Mouse (Mus musculus): ENCODE measurements around the gene Sap18. TPM values are rescaled to one million over a fixed set of nuclear protein-coding genes. Genes with fewer than 3 reads are reported as not detected.

The Sap18 gene
- total and polyA plus RNA-seq, 2 experiments from 2014 or later: 36.4 to 40.4 TPM

- DNase-seq (ENCODE audit: low spot score) (no peak), ATAC-seq (no peak)
- Histone ChIP-seq H3K9me3 (ENCODE audit: low read length) (no peaks in the 10 kb centered on the region), H3K4me3 (ENCODE audit: low read length) (no peak overlapping the region), H3K4me2 (ENCODE audit: low read depth, low read length) (no peak overlapping the region), H3K9ac (replicated peaks; ENCODE audit: low read length) (no peak overlapping the region), H3K27ac (no peak overlapping the region), H3K36me3 (ENCODE audit: insufficient read depth, low read length) (no peaks in the 10 kb centered on the region), H3K27me3 (ENCODE audit: insufficient read depth, low read length) (no peaks in the 10 kb centered on the region), H3K4me1 (ENCODE audit: insufficient read depth, low read length) (no peaks in the 10 kb centered on the region)
- WGBS: 92% methylated on average over 9 of the region's 9 CpGs
- TF ChIP-seq CTCF (IDR thresholded peaks at IDR 0.05; ENCODE audit: low read depth): no peak
These were observed 8.2 kb upstream of the Sap18 start for GRCm38 (mm10) chr14:57789759-57790158.

DNA sequence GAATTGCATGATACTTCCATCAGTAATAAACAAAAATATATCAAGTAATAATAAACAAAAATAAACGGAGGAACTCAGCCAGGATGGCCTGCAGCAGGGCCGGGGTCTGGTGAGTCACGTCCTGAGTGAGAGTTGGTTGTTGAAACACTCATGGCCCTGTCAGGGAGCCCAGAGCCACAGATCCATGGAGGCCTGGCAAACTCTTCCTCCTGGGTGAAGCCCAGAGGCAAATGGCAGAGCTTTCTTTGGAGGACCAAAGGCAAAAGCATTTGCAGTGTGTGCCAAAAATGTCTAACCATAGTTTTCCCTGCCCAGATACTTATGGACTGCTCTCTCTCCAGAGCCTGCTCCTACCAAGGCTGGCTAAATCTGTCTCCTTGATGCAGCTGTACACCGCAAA lies 6.8 kb upstream of the Sap18 start:
- Histone ChIP-seq H3K9me3 (ENCODE audit: low read length) (no peaks in the 10 kb centered on the region), H3K4me3 (ENCODE audit: low read length) (no peak overlapping the region), H3K4me2 (ENCODE audit: low read depth, low read length) (no peak overlapping the region), H3K27ac (no peak overlapping the region), H3K9ac (replicated peaks; ENCODE audit: low read length) (no peak overlapping the region), H3K4me1 (ENCODE audit: insufficient read depth, low read length) (no peaks in the 10 kb centered on the region), H3K36me3 (ENCODE audit: insufficient read depth, low read length) (no peaks in the 10 kb centered on the region), H3K27me3 (ENCODE audit: insufficient read depth, low read length) (no peaks in the 10 kb centered on the region)
- 88% methylated on average over 4 of the region's 4 CpGs for WGBS
- TF ChIP-seq CTCF (IDR thresholded peaks at IDR 0.05; ENCODE audit: low read depth): no peak
- no peak for ATAC-seq
- no peak for DNase-seq (ENCODE audit: low spot score)

GRCm38 (mm10) chr14:57797551-57797950 lies 429 bp upstream of the Sap18 start:
- H3K4me3 ChIP-seq (ENCODE audit: low read length): peak overlapping the region; percentile 71

DNA sequence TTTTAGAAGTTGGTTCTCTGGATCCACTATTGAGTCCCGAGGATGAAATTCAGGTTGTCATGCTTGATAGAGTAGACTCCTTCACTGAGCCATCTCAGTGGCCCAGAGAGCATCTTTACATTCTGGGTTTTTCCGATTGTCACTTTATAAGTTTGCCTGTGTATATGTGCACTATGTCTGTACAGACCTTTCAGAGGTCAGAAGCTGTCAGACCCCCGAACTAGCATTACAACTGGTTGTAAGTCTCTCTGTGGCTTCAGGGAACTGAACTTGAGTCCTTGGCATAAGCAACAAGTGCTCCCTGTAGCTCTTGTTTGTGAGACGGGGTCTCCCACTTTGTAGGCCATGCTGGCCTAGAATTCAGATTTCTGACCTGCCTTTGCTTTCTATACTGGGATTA lies 5.8 kb downstream of the Sap18 start:
- Histone ChIP-seq H3K4me1 (ENCODE audit: insufficient read depth, low read length) (peaks cover 6% of the 10 kb centered on the region; the same call in 1 of the 2 replicates), H3K27ac (no peak overlapping the region), H3K9me3 (ENCODE audit: low read length) (no peaks in the 10 kb centered on the region), H3K4me2 (ENCODE audit: low read depth, low read length) (no peak overlapping the region), H3K36me3 (ENCODE audit: insufficient read depth, low read length) (peaks cover 32% of the 10 kb centered on the region; the same call in 1 of the 2 replicates), H3K9ac (replicated peaks; ENCODE audit: low read length) (no peak overlapping the region), H3K27me3 (ENCODE audit: insufficient read depth, low read length) (no peaks in the 10 kb centered on the region), H3K4me3 (ENCODE audit: low read length) (no peak overlapping the region)
- no peak for TF ChIP-seq CTCF (IDR thresholded peaks at IDR 0.05; ENCODE audit: low read depth)
- WGBS: 88% methylated on average over 4 of the region's 4 CpGs
- DNase-seq (ENCODE audit: low spot score): no peak
- no peak for ATAC-seq

More at GRCm38 (mm10) chr14:57797551-57797950, 429 bp upstream of the Sap18 start:
- 15% methylated on average over 7 of the region's 7 CpGs for WGBS
- ATAC-seq (peak; percentile 71), DNase-seq (ENCODE audit: low spot score) (no peak)
- no peaks in the 10 kb centered on the region for H3K27me3 ChIP-seq (ENCODE audit: insufficient read depth, low read length)
- H3K36me3 ChIP-seq (ENCODE audit: insufficient read depth, low read length): peaks cover 8% of the 10 kb centered on the region; the same call in 1 of the 2 replicates
- peak overlapping the region; percentile 73; the same call in 1 of the 2 replicates for H3K27ac ChIP-seq
- peak overlapping the region; percentile 72 for H3K9ac ChIP-seq (replicated peaks; ENCODE audit: low read length)
- H3K9me3 ChIP-seq (ENCODE audit: low read length): no peaks in the 10 kb centered on the region
- peak overlapping the region; percentile 67 for H3K4me2 ChIP-seq (ENCODE audit: low read depth, low read length)
- H3K4me1 ChIP-seq (ENCODE audit: insufficient read depth, low read length): peaks cover 6% of the 10 kb centered on the region; the same call in 1 of the 2 replicates
- peak; percentile 42; the same call in 1 of the 2 replicates for TF ChIP-seq CTCF (IDR thresholded peaks at IDR 0.05; ENCODE audit: low read depth)

DNA sequence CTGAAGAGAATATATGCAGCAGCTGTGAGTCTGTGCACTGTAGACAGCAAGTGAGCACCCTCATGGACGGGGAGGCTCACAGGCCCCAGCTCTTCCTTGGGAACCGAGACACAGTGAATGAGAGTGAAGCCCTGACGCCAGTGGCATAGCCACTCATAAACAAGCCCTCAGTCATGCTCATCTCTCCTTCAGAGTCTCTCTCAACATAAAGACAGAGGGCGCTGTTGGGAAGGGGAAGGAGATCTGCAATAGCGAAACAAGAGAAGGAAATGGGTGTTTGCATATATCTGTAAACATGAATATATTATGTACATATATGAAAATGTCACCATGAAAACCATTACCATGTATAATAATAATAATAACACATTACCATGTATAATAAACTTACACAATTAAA lies 10.6 kb downstream of the Sap18 start:
- H3K36me3 ChIP-seq (ENCODE audit: insufficient read depth, low read length): peaks cover 17% of the 10 kb centered on the region; the same call in 1 of the 2 replicates
- H3K27ac ChIP-seq: no peak overlapping the region
- H3K9ac ChIP-seq (replicated peaks; ENCODE audit: low read length): no peak overlapping the region
- DNase-seq (ENCODE audit: low spot score) (peak; percentile 46), ATAC-seq (no peak)
- 67% methylated on average over 5 of the region's 5 CpGs for WGBS
- H3K4me3 ChIP-seq (ENCODE audit: low read length): no peak overlapping the region
- H3K4me1 ChIP-seq (ENCODE audit: insufficient read depth, low read length): no peaks in the 10 kb centered on the region
- peak; percentile 64 for TF ChIP-seq CTCF (IDR thresholded peaks at IDR 0.05; ENCODE audit: low read depth)
- no peaks in the 10 kb centered on the region for H3K9me3 ChIP-seq (ENCODE audit: low read length)
- H3K27me3 ChIP-seq (ENCODE audit: insufficient read depth, low read length): no peaks in the 10 kb centered on the region
- H3K4me2 ChIP-seq (ENCODE audit: low read depth, low read length): no peak overlapping the region

- H3K4me1 ChIP-seq (ENCODE audit: insufficient read depth, low read length): no peaks in the 10 kb centered on the region
- DNase-seq (ENCODE audit: low spot score): no peak
- H3K9me3 ChIP-seq (ENCODE audit: low read length): no peaks in the 10 kb centered on the region
- no peak overlapping the region for H3K4me2 ChIP-seq (ENCODE audit: low read depth, low read length)
- H3K4me3 ChIP-seq (ENCODE audit: low read length): no peak overlapping the region
- no peak for ATAC-seq
- WGBS: 96% methylated on average over 2 of the region's 2 CpGs
- H3K27me3 ChIP-seq (ENCODE audit: insufficient read depth, low read length): no peaks in the 10 kb centered on the region
- peaks cover 4% of the 10 kb centered on the region; the same call in 1 of the 2 replicates for H3K36me3 ChIP-seq (ENCODE audit: insufficient read depth, low read length)
- no peak for TF ChIP-seq CTCF (IDR thresholded peaks at IDR 0.05; ENCODE audit: low read depth)
- no peak overlapping the region for H3K27ac ChIP-seq
- no peak overlapping the region for H3K9ac ChIP-seq (replicated peaks; ENCODE audit: low read length)
These were observed 12.9 kb downstream of the Sap18 start for GRCm38 (mm10) chr14:57810886-57811285.

GRCm38 (mm10) chr14:57811844-57812243 lies 13.9 kb downstream of the Sap18 start:
- H3K36me3 ChIP-seq (ENCODE audit: insufficient read depth, low read length): no peaks in the 10 kb centered on the region
- H3K9me3 ChIP-seq (ENCODE audit: low read length): no peaks in the 10 kb centered on the region
- ATAC-seq: no peak
- no peak overlapping the region for H3K27ac ChIP-seq
- H3K27me3 ChIP-seq (ENCODE audit: insufficient read depth, low read length): no peaks in the 10 kb centered on the region
- TF ChIP-seq CTCF (IDR thresholded peaks at IDR 0.05; ENCODE audit: low read depth): no peak
- H3K9ac ChIP-seq (replicated peaks; ENCODE audit: low read length): no peak overlapping the region
- H3K4me1 ChIP-seq (ENCODE audit: insufficient read depth, low read length): no peaks in the 10 kb centered on the region
- H3K4me3 ChIP-seq (ENCODE audit: low read length): no peak overlapping the region
- 94% methylated on average over 5 of the region's 5 CpGs for WGBS
- no peak for DNase-seq (ENCODE audit: low spot score)
- H3K4me2 ChIP-seq (ENCODE audit: low read depth, low read length): no peak overlapping the region
